Mouse (Mus musculus) spleen, adult 2 months (tissue): Measurements from ENCODE around the gene Lbp.

Experiments used
- CTCF ChIP-seq: fragments of 200-500 bp; IDR thresholded peaks from 2 replicates; pipeline ENCODE4 v1.5.1; 2011; ENCODE audit warnings: mild to moderate bottlenecking, inconsistent platforms; ENCODE audit not compliant: insufficient read depth, insufficient read length, insufficient replicate concordance; ENCODE audit errors: extremely low read depth
- POLR2A ChIP-seq: fragments of 200-500 bp; IDR thresholded peaks from 2 replicates; pipeline ENCODE4 v1.6.1; 2011; ENCODE audit warnings: low read depth, low read length, inconsistent platforms

DNA sequence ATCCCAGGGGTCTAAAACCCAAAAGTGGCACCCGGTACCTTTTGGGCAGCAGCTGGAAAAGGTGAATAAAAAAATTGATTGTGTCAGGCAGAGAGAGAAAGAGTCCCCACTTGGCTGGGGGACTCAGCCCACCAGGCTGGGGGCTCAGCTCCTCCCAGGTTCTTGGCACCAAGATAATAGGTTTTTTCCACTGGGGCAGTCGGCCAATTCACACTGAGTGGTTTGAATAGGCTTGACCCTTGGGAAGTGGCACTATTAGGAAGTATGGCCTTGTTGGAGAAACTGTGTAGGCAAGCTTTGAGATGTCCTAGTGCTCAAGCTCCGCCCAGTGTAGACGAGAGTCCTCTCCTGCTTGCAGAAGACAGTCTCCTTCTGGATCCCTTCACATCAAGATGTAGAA lies 6.6 kb upstream of the Lbp start:
- TF ChIP-seq POLR2A (no peak), CTCF (no peak)
